Mouse (Mus musculus): ENCODE measurements around the gene Ndufa5. TPM values are rescaled to one million over a fixed set of nuclear protein-coding genes. Genes with fewer than 3 reads are reported as not detected.
A peak's percentile ranks its signal among the peaks of the same experiment; 100 is the strongest.

The Ndufa5 gene
- total RNA-seq, 2 experiments from 2014 or later = 1,562 to 1,637 TPM

GRCm38 (mm10) chr6:24530166-24530565, 2.4 kb upstream of the Ndufa5 start:
- intact Hi-C loops (cut with DNase I) = loop anchor here (1.0 to 2.0 kb wide), 2 partner anchors 39 to 191 kb away; no protein-coding TSS in a partner anchor
- DNase-seq = peak; percentile 44 to 56

GRCm38 (mm10) chr6:24528064-24528243, 141 bp upstream of the Ndufa5 start, which contains the start of gene Asb15:
Asb15 (plus strand) TSS chr6:24528144.
- intact Hi-C loops (cut with DNase I) = no loop called here
- DNase-seq = no peak

- no peak for DNase-seq
- intact Hi-C loops (cut with DNase I) = no loop called here
Observed at GRCm38 (mm10) chr6:24525705-24526104, 2.1 kb downstream of the Ndufa5 start.

GRCm38 (mm10) chr6:24516197-24516596, 11.6 kb downstream of the Ndufa5 start:
- intact Hi-C loops (cut with DNase I) = no loop called here

GRCm38 (mm10) chr6:24514552-24515284, 13.1 kb downstream of the Ndufa5 start, which contains the start of gene Iqub:
Iqub (minus strand) TSS chr6:24515067.
- intact Hi-C loops (cut with DNase I) = no loop called here

More at GRCm38 (mm10) chr6:24516197-24516596, 11.6 kb downstream of the Ndufa5 start:
- no peak for DNase-seq

GRCm38 (mm10) chr6:24504141-24504540, 23.7 kb downstream of the Ndufa5 start:
- intact Hi-C loops (cut with DNase I) = no loop called here
- DNase-seq = no peak

More at GRCm38 (mm10) chr6:24514552-24515284, 13.1 kb downstream of the Ndufa5 start, which contains the start of gene Iqub:
- peak; percentile 51 to 68 for DNase-seq

GRCm38 (mm10) chr6:24490341-24490740, 37.5 kb downstream of the Ndufa5 start:
- no peak for DNase-seq
- intact Hi-C loops (cut with DNase I) = no loop called here

- DNase-seq = no peak
- intact Hi-C loops (cut with DNase I) = no loop called here
Observed at GRCm38 (mm10) chr6:24486530-24486929, 41.3 kb downstream of the Ndufa5 start.

- no peak for DNase-seq
- intact Hi-C loops (cut with DNase I) = no loop called here
Observed at GRCm38 (mm10) chr6:24470571-24471132, 57.2 kb downstream of the Ndufa5 start.

GRCm38 (mm10) chr6:24470135-24470534, 57.7 kb downstream of the Ndufa5 start:
- intact Hi-C loops (cut with DNase I) = no loop called here
- DNase-seq = no peak

Other genes starting within 250 kb of the Ndufa5 start
- under 1 TPM; 0.42 to 0.46 TPM for gene Iqub, start 12.9 kb downstream of the Ndufa5 start, total RNA-seq (2021)
- gene Asb15, start 131 bp upstream of the Ndufa5 start, total RNA-seq (2021) = 10 to 100 TPM; 52.2 to 59.3 TPM
- 1,000 to 10,000 TPM in 1 of 2 experiments, 100 to 1,000 TPM in 1; 760 to 1,125 TPM for gene Lmod2, start 69.7 kb upstream of the Ndufa5 start, total RNA-seq (2021)
- gene Wasl, start 137.0 kb upstream of the Ndufa5 start, total RNA-seq (2021) = 10 to 100 TPM; 26.4 to 32.7 TPM
- not detected for gene Hyal6, start 205.2 kb upstream of the Ndufa5 start, total RNA-seq (2021)
- not detected for gene Hyal4, start 220.3 kb upstream of the Ndufa5 start, total RNA-seq (2021)